In the genomic region with DNA sequence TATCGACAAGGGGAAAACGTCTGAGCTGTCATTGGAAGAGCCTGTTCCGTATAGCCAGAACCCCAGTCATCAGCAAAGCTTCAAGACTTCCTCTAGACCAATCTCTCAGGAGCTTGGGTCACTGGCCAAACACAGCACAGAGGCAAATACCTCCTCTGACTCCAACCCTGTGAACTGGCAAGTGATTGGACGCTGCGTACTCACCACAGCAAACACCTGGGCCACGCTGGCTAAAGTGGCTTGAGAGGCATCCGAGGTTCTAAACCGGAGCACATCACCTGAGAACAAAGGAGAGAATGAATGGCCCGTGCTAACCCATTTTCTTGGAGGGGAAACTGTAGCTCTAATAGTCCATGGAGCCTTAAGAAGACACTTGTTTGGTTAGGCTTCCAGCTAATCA, we compare ENCODE assay signal across 10 mouse cellular contexts. TPM values are rescaled to one million over a fixed set of nuclear protein-coding genes. Genes with fewer than 3 reads are reported as not detected.
DNase-seq lines count a peak whose midpoint lies in the region; ATAC-seq and TF ChIP-seq lines count a peak whose summit lies in the region.
"Had no signal": no experiment of that assay in that cellular context is flagged by ENCODE, and none has a peak within 500 bp of the region (broad histone marks: within the 10 kb centered on the region; RNA-seq: fewer than 3 reads in every experiment).

No protein-coding gene starts in this region.

- H3K27me3 ChIP-seq in forebrain, embryonic 10.5 days (ENCODE audit: poor library complexity, severe bottlenecking), result peaks cover 4% of the 10 kb centered on the region; the same call in 1 of the 2 replicates
- H3K27me3 ChIP-seq in forebrain, embryonic 15.5 days, result no peaks in the 10 kb centered on the region
- H3K27me3 ChIP-seq in heart, postnatal 0 days (ENCODE audit: control insufficient read depth, insufficient read depth, low read length), result no peaks in the 10 kb centered on the region
- H3K27me3 ChIP-seq in liver, postnatal 0 days (ENCODE audit: insufficient read depth, low read length), result no peaks in the 10 kb centered on the region
- H3K27me3 ChIP-seq: Patski had no signal

- ATAC-seq in forebrain, embryonic 15.5 days (replicated peaks), result no peak
- ATAC-seq in heart, postnatal 0 days (ENCODE audit: insufficient read depth, low read depth), result no peak
- no peak for ATAC-seq in liver, postnatal 0 days
- ATAC-seq: lung, postnatal 0 days; Patski had no signal

- intact Hi-C loops in gastrocnemius, adult 2 months (cut with DNase I), result no loop called here

- no peak for DNase-seq in forebrain, embryonic 10.5 days (ENCODE audit: extremely low spot score, low spot score)
- peak; percentile 2 for DNase-seq in layer of hippocampus, adult 11-12 months (ENCODE audit: low spot score)
- no peak for DNase-seq in layer of hippocampus, postnatal 36 days
- DNase-seq in heart, postnatal 0 days (ENCODE audit: low spot score), result peak; percentile 0
- DNase-seq in liver, postnatal 0 days, result no peak
- no peak for DNase-seq in thymus, postnatal 0 days (ENCODE audit: low spot score)
- no peak for DNase-seq in gastrocnemius, adult 2 months

- no peak overlapping the region for H3K27ac ChIP-seq in forebrain, embryonic 10.5 days
- no peak overlapping the region for H3K27ac ChIP-seq in forebrain, embryonic 15.5 days (replicated peaks)
- no peak overlapping the region for H3K27ac ChIP-seq in heart, postnatal 0 days (ENCODE audit: low read depth)
- H3K27ac ChIP-seq in liver, postnatal 0 days (ENCODE audit: low read depth), result no peak overlapping the region
- no peak overlapping the region for H3K27ac ChIP-seq in gastrocnemius, adult 2 months

- no peaks in the 10 kb centered on the region for H3K9me3 ChIP-seq in forebrain, embryonic 10.5 days
- H3K9me3 ChIP-seq in forebrain, embryonic 15.5 days, result no peaks in the 10 kb centered on the region
- H3K9me3 ChIP-seq in heart, postnatal 0 days (replicated peaks; ENCODE audit: control insufficient read depth, low read length), result no peaks in the 10 kb centered on the region
- H3K9me3 ChIP-seq in liver, postnatal 0 days (ENCODE audit: low read length), result no peaks in the 10 kb centered on the region

- peaks cover 20% of the 10 kb centered on the region for H3K36me3 ChIP-seq in forebrain, embryonic 10.5 days (replicated peaks)
- no peaks in the 10 kb centered on the region for H3K36me3 ChIP-seq in forebrain, embryonic 15.5 days
- H3K36me3 ChIP-seq in heart, postnatal 0 days (replicated peaks; ENCODE audit: control insufficient read depth, insufficient read depth, low read length), result peaks cover 15% of the 10 kb centered on the region; the same call in 1 of the 2 replicates
- H3K36me3 ChIP-seq in liver, postnatal 0 days (replicated peaks; ENCODE audit: insufficient read depth, low read length), result peaks cover 10% of the 10 kb centered on the region

- H3K4me2 ChIP-seq in forebrain, embryonic 15.5 days (replicated peaks), result no peak overlapping the region; the same call in 1 of the 2 replicates
- H3K4me2 ChIP-seq in heart, postnatal 0 days (ENCODE audit: low read depth, low read length), result peak overlapping the region; percentile 96; the same call in 1 of the 2 replicates
- 0 out of 2 replicates have a peak overlapping the region, but pooled peaks have one; percentile 77 for H3K4me2 ChIP-seq in liver, postnatal 0 days (ENCODE audit: low read depth, low read length)

- H3K4me1 ChIP-seq in forebrain, embryonic 10.5 days, result peaks cover 20% of the 10 kb centered on the region
- peaks cover 20% of the 10 kb centered on the region for H3K4me1 ChIP-seq in forebrain, embryonic 15.5 days
- peaks cover 18% of the 10 kb centered on the region; the same call in 1 of the 2 replicates for H3K4me1 ChIP-seq in heart, postnatal 0 days (ENCODE audit: control insufficient read depth, insufficient read depth)
- H3K4me1 ChIP-seq in liver, postnatal 0 days (ENCODE audit: insufficient read depth), result peaks cover 13% of the 10 kb centered on the region; the same call in 1 of the 2 replicates

- 94% methylated on average over 9 of the region's 9 CpGs for WGBS in forebrain, embryonic 10.5 days
- 90% methylated on average over 9 of the region's 9 CpGs for WGBS in forebrain, embryonic 15.5 days
- WGBS in heart, postnatal 0 days, result 87% methylated on average over 9 of the region's 9 CpGs
- WGBS in liver, postnatal 0 days (ENCODE audit: insufficient replicate concordance), result 86% methylated on average over 9 of the region's 9 CpGs

- no peak overlapping the region for H3K9ac ChIP-seq in forebrain, embryonic 15.5 days (replicated peaks)
- H3K9ac ChIP-seq in heart, postnatal 0 days (replicated peaks; ENCODE audit: low read depth, low read length), result no peak overlapping the region
- H3K9ac ChIP-seq in liver, postnatal 0 days (replicated peaks), result no peak overlapping the region

- TF ChIP-seq CTCF in heart, postnatal 0 days (IDR thresholded peaks at IDR 0.05; ENCODE audit: low read depth), result no peak
- TF ChIP-seq CTCF in liver, postnatal 0 days (IDR thresholded peaks at IDR 0.05; ENCODE audit: low read depth), result no peak
- no peak for TF ChIP-seq CTCF in gastrocnemius, adult 2 months (IDR thresholded peaks at IDR 0.05)

- no peak for TF ChIP-seq EP300 in heart, postnatal 0 days (IDR thresholded peaks at IDR 0.05; ENCODE audit: low read depth)
- no peak for TF ChIP-seq EP300 in liver, postnatal 0 days (IDR thresholded peaks at IDR 0.05; ENCODE audit: low read depth)

- peak overlapping the region; percentile 89 for H3K4me3 ChIP-seq in forebrain, embryonic 10.5 days
- H3K4me3 ChIP-seq in forebrain, embryonic 15.5 days, result no peak overlapping the region
- 0 out of 2 replicates have a peak overlapping the region, but pooled peaks have one; percentile 94 for H3K4me3 ChIP-seq in heart, postnatal 0 days (ENCODE audit: low read depth, low read length)
- H3K4me3 ChIP-seq in liver, postnatal 0 days (ENCODE audit: low read depth, low read length), result no peak overlapping the region
- H3K4me3 ChIP-seq in gastrocnemius, adult 2 months, result no peak overlapping the region; the same call in 1 of the 2 replicates

RNA-seq across cellular contexts. Expression of a gene that starts 1.9 kb away (rescaled TPM):
- polyA plus RNA-seq in forebrain, embryonic 10.5 days (2016; fragmentation: Nextera tagmentation; extraction: Ambion mirVana), result 18.9 and 21.0 TPM in 2 replicates
- 15.8 and 17.6 TPM in 2 replicates for polyA plus RNA-seq in forebrain, embryonic 15.5 days (2015; fragmentation: Nextera tagmentation; extraction: Ambion mirVana)
- 10 to 100 TPM; 57.9 to 63.5 TPM for total RNA-seq in layer of hippocampus, postnatal 36 days (2021)
- 19.1 and 28.3 TPM in 2 replicates for total RNA-seq in heart, postnatal 0 days (2014; rRNA removed; ENCODE audit: low replicate concordance)
- 12.9 and 13.0 TPM in 2 replicates for polyA plus RNA-seq in heart, postnatal 0 days (2015; fragmentation: Nextera tagmentation; extraction: Ambion mirVana)
- 5.1 and 6.3 TPM in 2 replicates for polyA plus RNA-seq in liver, postnatal 0 days (2015; fragmentation: Nextera tagmentation; extraction: Ambion mirVana)
- 18.6 and 24.6 TPM in 2 replicates for polyA plus RNA-seq in thymus, postnatal 0 days (2015; fragmentation: Nextera tagmentation; extraction: Ambion mirVana)
- total RNA-seq in gastrocnemius, adult 2 months (2021), result 10 to 100 TPM; 36.8 to 46.7 TPM

RNA-seq across cellular contexts. Expression of a gene that starts 37.5 kb away (rescaled TPM):
- polyA plus RNA-seq in forebrain, embryonic 10.5 days (2016; fragmentation: Nextera tagmentation; extraction: Ambion mirVana), result 1.5 and 2.1 TPM in 2 replicates
- 1.4 and 1.8 TPM in 2 replicates for polyA plus RNA-seq in forebrain, embryonic 15.5 days (2015; fragmentation: Nextera tagmentation; extraction: Ambion mirVana)
- total RNA-seq in layer of hippocampus, postnatal 36 days (2021), result 10 to 100 TPM in 1 of 2 experiments, 1 to 10 TPM in 1; 9.9 to 10.3 TPM
- total RNA-seq in heart, postnatal 0 days (2014; rRNA removed; ENCODE audit: low replicate concordance), result 0.04 TPM in 1 of 2 replicates, not detected in the other
- polyA plus RNA-seq in heart, postnatal 0 days (2015; fragmentation: Nextera tagmentation; extraction: Ambion mirVana), result 0.25 and 0.49 TPM in 2 replicates
- 1.2 and 1.5 TPM in 2 replicates for polyA plus RNA-seq in liver, postnatal 0 days (2015; fragmentation: Nextera tagmentation; extraction: Ambion mirVana)
- 0.57 and 0.60 TPM in 2 replicates for polyA plus RNA-seq in thymus, postnatal 0 days (2015; fragmentation: Nextera tagmentation; extraction: Ambion mirVana)
- under 1 TPM; 0.06 to 0.71 TPM for total RNA-seq in gastrocnemius, adult 2 months (2021)

Comparison
In these comparisons a context has a peak if more than half of its experiments do, and no peak if none do; other contexts are left out.
1. DNase-seq: peak in layer of hippocampus, adult 11-12 months (single experiment) and heart, postnatal 0 days (single experiment); none in forebrain, embryonic 10.5 days (single experiment), layer of hippocampus, postnatal 36 days (0 of 2), liver, postnatal 0 days (single experiment), thymus, postnatal 0 days (single experiment) and gastrocnemius, adult 2 months (single experiment).
2. H3K4me3 ChIP-seq: peak in forebrain, embryonic 10.5 days (single experiment) and heart, postnatal 0 days (single experiment); none in forebrain, embryonic 15.5 days (single experiment), liver, postnatal 0 days (single experiment) and gastrocnemius, adult 2 months (single experiment).